Mouse (Mus musculus) spleen, adult 18-20 months (tissue): ENCODE measurements at regions not wholly inside any gene's neighbourhood (a gene's known extent, or its start where the extent isn't known, plus 50 kb on each side); places are given as distances from the start of the nearest gene placed in this dataset.
"Not testable (repeated sequence)": the region's sequence is repeated elsewhere in the genome, so short reads cannot be mapped to it uniquely, and the experiment has no call there.

ENCODE experiments used
- DNase-seq, 2 experiments: peaks; one replicate each; pipeline ENCODE4 v3.0.0; 2022; ENCODE audit warnings: mixed read lengths in 2 of 2

GRCm38 (mm10) chr14:46586093-46586492, 174.2 kb upstream of the Cdkn3 start:
- no peak for DNase-seq

DNA sequence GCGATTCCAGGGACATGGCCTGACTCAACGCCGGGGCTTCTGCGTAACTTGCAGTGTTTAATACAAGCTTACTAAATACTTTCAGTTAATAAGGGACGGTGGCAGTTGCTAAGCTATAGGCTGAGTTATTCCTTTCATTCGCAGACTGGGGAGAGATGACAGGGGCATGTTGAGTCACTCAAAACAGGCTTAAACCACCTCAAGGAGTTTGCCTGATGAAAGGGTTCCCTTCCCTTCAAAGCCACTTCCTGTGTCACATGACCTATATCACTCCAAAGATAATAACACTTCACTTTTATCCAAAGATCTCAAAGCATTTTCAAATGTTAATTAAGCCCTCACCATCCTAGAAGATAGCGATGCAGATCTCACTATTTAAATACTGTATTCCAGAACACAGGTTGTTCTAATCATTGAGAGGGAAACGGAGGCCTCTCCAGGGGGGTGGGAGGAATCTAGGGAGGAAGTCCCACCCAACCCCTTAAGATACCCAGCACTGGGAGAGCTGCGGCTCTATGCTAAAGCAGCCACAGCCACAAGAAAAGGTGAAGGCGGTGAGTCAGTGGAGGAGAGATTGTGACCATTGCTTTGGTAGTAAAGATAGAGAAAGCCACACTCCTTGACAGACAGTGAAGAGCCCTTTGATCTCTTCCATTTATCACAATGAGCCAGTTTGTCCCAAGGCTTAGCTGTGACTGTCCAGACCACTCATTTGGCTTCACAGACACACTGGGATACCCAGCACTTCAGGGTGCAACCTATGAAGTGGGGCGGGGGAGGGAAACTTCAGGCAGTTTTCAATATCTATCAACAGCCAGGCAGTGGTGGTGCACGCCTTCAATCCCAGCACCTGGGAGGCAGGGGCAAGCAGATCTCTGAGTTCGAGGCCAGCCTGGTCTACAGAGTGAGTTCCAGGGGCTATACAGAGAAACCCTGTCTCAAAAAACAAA, 182.0 kb upstream of the Cdkn3 start:
- DNase-seq, result no peak

DNA sequence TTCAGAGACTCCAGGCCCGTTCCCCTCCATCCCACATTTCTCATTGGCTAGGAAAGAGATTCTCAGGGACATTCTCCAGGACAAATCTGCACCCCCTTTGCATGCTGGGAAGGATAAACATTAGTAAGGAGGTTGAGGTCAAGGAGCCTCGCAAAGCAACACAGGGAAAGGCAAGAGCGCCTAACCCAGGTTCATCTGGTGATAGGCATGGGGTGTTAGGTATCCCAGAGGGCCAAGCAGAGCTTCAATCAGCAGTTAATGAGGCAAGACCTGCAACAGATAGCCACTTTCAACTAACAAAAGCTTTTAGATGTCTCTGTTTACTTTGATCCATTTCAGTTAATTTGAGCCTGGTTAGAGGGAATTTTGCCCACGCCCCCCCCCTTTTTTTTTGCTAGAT, 184.5 kb upstream of the Cdkn3 start:
- DNase-seq, result no peak

DNA sequence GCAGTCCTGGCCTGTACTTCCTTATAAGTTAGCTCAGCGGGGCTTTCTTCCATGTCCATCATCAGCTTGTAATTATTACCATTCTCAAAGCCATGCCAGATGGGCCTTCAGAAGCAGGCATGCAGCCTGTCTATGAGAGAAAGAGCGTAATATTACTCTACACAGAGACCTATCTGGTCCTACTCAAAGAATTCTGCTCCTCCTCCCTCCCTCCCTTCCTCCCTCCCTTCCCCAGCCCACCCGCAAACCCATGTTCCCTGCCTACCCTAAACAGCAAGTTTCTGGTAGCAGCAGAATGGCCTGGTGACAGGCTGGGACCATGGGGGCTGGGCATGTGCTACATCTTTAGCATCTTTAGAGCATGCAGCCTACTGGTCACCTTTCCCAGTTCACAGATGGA, 184.9 kb upstream of the Cdkn3 start:
- no peak for DNase-seq

- DNase-seq, result no peak
These were observed 182.9 kb upstream of the Bmp4 start for GRCm38 (mm10) chr14:46573401-46573800.

GRCm38 (mm10) chr14:46572972-46573371, 182.5 kb upstream of the Bmp4 start:
- DNase-seq, result not testable (repeated sequence)

- no peak for DNase-seq
These were observed 181.4 kb upstream of the Bmp4 start for GRCm38 (mm10) chr14:46571841-46572240.

GRCm38 (mm10) chr14:46569273-46569672, 178.8 kb upstream of the Bmp4 start:
- DNase-seq, result no peak

DNA sequence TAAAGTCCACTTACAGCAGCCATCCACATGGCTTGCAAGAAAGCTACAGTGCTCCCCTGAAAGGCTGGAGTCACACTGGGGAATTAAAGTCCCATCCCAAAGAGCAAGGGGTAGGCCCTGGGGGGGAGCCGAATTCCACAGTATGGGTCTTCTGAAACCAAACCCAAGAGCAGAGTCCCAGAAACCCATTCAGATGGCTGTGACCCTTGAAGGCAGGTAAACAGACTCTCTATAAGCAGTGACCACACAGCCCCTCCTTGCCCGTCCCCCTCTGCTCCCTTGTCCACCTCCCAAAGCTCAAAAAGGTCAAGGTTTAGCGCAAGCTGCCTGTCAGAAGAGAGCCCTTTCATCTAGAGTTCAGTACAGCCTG, 176.9 kb upstream of the Bmp4 start:
- DNase-seq, result no peak

GRCm38 (mm10) chr14:46566681-46567410, 176.4 kb upstream of the Bmp4 start:
- DNase-seq, result no peak

GRCm38 (mm10) chr14:46564998-46565397, 174.5 kb upstream of the Bmp4 start:
- DNase-seq, result no peak

DNA sequence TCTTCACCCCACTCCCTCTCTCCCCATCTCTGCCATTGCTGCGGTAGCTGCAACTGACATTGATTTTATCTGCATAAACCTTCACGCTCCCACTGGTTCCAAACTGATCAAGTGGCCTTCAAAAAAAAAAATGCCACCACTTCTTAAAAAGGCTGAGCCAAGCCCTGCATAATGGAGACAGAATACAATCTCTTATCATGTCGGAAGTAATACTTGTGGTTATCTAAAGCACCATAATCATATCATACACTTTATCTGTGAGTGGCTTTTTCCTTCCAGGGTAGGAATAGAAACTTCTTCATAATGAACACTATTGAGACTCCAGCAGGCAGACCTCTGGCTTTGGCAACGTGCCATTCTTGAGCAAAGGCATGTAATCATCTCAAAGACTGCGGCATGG, 171.5 kb upstream of the Bmp4 start:
- DNase-seq, result no peak

GRCm38 (mm10) chr14:46553239-46553638, 162.8 kb upstream of the Bmp4 start:
- DNase-seq, result no peak

GRCm38 (mm10) chr14:46546146-46546545, 155.7 kb upstream of the Bmp4 start:
- DNase-seq, result no peak

- no peak for DNase-seq
These were observed 149.2 kb upstream of the Bmp4 start for GRCm38 (mm10) chr14:46539466-46540187.

GRCm38 (mm10) chr14:46536002-46536762, 145.7 kb upstream of the Bmp4 start:
- DNase-seq, result no peak

DNA sequence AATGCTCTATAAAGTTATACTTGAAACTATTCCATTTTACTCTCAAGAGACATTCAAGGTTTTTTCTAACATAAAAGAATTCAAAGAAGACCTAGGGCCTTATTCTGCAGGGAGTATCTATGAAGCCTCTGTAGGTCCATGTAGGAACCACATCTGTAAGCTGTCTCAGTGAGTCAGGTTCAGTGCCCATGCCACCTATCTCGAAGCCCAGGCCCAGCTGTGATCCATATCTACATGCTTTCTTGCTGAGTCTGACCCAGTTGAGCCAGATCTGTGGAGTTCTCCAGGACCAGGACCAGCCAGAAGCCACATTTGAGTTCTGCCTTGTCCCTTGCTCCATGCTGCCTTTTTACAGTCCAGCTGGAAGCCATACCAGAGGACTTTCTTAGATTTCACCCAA, 142.2 kb upstream of the Bmp4 start:
- DNase-seq, result no peak

- DNase-seq, result no peak
These were observed 140.0 kb upstream of the Bmp4 start for GRCm38 (mm10) chr14:46530452-46530851.

DNA sequence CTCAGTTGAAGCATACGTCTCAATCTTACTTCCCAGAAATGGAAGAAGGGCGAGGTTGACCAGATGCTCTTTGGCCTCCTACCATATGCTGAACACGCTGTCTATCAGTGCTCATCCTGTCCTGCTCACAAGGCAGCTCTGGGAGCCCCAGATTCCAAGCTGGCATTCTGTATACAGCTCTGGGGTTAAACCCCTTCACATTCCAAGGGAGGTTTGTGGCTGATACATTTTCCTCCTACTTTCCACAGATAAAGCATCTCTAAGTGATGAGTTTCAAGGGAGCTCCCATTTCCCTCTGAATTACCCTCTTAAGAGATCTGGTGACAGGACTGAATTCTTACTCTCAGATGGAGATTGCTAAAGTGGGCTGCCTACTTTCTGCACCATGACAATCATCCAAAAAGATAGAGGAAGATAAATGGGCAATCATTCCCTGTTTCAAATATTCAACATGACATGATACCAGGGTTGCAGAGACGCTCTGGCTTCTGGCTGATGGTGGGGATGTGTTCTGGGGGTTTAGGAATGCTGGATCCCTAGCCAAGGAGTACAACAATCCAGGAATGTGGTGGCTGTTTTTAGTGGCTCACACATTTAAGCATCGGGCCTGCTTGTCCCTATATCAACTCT, 138.7 kb upstream of the Bmp4 start:
- no peak for DNase-seq

DNA sequence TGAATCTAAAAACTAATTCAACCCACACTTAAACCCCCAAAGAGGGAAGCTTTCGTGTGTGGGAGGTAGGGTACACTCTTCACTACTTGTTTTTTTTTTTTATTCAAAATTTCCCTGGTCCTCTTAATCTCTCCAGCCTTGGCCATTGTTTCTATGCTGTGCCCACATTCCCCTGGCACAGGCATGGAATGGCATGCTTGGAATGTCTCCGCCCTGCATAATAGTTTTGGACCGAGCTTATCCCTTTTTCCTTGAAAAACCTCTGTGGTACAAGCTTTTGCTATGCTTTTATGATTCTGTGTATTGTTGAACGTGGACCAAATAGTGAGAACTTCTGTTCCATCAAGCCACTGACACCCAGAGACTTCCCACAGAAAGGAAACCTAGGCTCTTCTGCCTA, 126.8 kb upstream of the Bmp4 start:
- DNase-seq, result no peak

- no peak for DNase-seq
These were observed 125.8 kb upstream of the Bmp4 start for GRCm38 (mm10) chr14:46516285-46516684.

GRCm38 (mm10) chr14:46514262-46514932, 123.9 kb upstream of the Bmp4 start:
- DNase-seq, result no peak
